Mouse (Mus musculus): ENCODE results near the gene Tbc1d8.

DNA sequence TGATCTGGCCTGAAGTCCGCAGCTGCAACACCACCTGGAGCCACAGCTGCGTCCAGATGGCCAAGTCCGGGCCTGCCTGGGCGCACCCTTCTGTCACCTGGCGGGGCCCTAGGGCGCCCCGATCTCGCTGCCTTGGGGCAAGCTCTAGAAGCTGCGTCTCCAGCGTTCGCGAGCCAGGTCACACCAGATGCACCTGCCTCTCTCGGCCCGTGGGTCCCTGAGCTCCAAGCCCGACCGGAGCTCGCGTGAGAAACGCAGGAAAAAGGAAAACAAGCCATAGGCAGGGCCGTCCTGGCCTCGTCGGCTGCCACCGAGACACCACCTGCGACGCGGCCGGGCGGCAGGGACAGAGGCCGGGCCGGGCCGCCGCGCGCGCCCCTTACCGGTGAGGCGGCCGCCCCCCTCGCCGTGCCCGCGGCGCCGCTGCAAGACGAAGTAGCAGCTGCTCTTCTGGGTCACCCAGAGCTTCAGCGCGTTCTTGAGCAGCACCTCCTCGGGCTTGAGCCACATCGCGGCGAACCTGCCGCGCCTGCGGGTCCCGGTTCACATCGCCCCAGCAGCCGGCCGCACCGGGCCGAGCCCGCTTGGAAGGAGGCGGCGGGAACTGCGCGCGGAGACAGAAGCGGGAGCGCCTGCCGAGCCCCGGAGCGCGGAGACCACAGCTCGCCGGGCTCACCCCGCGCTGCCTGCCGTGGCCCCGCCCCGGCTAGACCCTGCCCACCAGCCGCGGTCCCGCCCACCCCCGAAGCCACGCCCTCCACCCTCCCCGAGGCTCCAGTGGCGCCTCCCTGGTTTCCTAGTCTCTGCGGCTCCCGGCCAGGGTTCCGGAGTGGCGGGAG is at the start of gene Tbc1d8:
- TF ChIP-seq CTCF (IDR thresholded peaks at IDR 0.05) (no peak), POLR2A (IDR thresholded peaks at IDR 0.05; ENCODE audit: insufficient read depth, low read depth, low read length) (peak; percentile 71), EP300 (IDR thresholded peaks at IDR 0.05; ENCODE audit: insufficient read depth, low read depth, low read length) (no peak)

All from heart, adult 2 months (tissue).